Mouse (Mus musculus): ENCODE results near the gene Reln. TPM values are rescaled to one million over a fixed set of nuclear protein-coding genes. Genes with fewer than 3 reads are reported as not detected.

Gene Reln
- polyA plus RNA-seq, 1 experiment: 1.4 TPM

- TF ChIP-seq CTCF (IDR thresholded peaks at IDR 0.05; ENCODE audit: low read depth, low read length) (no peak), POLR2A (IDR thresholded peaks at IDR 0.05; ENCODE audit: insufficient read depth, low read length) (no peak), EP300 (IDR thresholded peaks at IDR 0.05; ENCODE audit: insufficient read depth, low read depth, low read length) (no peak)
- Histone ChIP-seq H3K4me3 (ENCODE audit: low read depth, low read length) (no peak overlapping the region), H3K27ac (ENCODE audit: insufficient read depth, low read length) (no peak overlapping the region), H3K9me3 (replicated peaks; ENCODE audit: control insufficient read depth, insufficient read depth, low read length, poor library complexity, severe bottlenecking) (no peaks in the 10 kb centered on the region), H3K36me3 (ENCODE audit: control insufficient read depth, insufficient read depth, low read length, poor library complexity, severe bottlenecking) (no peaks in the 10 kb centered on the region), H3K9ac (ENCODE audit: low read depth, poor library complexity, severe bottlenecking) (no peak overlapping the region), H3K27me3 (ENCODE audit: control insufficient read depth, insufficient read depth, low read length, poor library complexity, severe bottlenecking) (no peaks in the 10 kb centered on the region), H3K4me1 (ENCODE audit: control insufficient read depth, insufficient read depth, low read length) (no peaks in the 10 kb centered on the region)
Measured at GRCm38 (mm10) chr5:21948736-21949506, 395.6 kb downstream of the Reln start.

- Histone ChIP-seq H3K27me3 (ENCODE audit: control insufficient read depth, insufficient read depth, low read length, poor library complexity, severe bottlenecking) (no peaks in the 10 kb centered on the region), H3K27ac (ENCODE audit: insufficient read depth, low read length) (no peak overlapping the region), H3K9me3 (replicated peaks; ENCODE audit: control insufficient read depth, insufficient read depth, low read length, poor library complexity, severe bottlenecking) (no peaks in the 10 kb centered on the region), H3K36me3 (ENCODE audit: control insufficient read depth, insufficient read depth, low read length, poor library complexity, severe bottlenecking) (no peaks in the 10 kb centered on the region), H3K4me1 (ENCODE audit: control insufficient read depth, insufficient read depth, low read length) (no peaks in the 10 kb centered on the region), H3K9ac (ENCODE audit: low read depth, poor library complexity, severe bottlenecking) (no peak overlapping the region), H3K4me3 (ENCODE audit: low read depth, low read length) (no peak overlapping the region)
- TF ChIP-seq POLR2A (IDR thresholded peaks at IDR 0.05; ENCODE audit: insufficient read depth, low read length) (no peak), EP300 (IDR thresholded peaks at IDR 0.05; ENCODE audit: insufficient read depth, low read depth, low read length) (no peak), CTCF (IDR thresholded peaks at IDR 0.05; ENCODE audit: low read depth, low read length) (no peak)
Measured at GRCm38 (mm10) chr5:21947610-21948381, 396.7 kb downstream of the Reln start.

DNA sequence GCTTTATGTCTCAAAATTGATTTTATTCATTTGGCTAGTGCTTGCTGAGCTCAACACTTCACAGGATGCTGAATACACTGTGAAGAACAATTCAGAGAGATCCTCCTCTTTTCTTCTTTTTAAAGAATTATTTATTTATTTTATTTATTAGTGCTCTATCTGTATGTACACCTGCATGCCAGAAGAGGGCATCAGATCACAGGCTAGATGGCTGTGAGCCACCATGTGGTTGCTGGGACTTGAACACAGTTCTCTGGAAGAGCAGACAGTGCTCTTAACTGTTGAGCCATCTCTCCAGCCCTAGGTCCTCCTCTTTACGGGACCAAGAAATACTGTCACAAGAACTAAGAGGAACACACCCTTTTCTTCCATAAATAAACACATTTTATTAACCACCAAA is 399.9 kb downstream of the Reln start:
- H3K27ac ChIP-seq (ENCODE audit: insufficient read depth, low read length): no peak overlapping the region
- H3K27me3 ChIP-seq (ENCODE audit: control insufficient read depth, insufficient read depth, low read length, poor library complexity, severe bottlenecking): no peaks in the 10 kb centered on the region
- no peak overlapping the region for H3K4me3 ChIP-seq (ENCODE audit: low read depth, low read length)
- H3K4me1 ChIP-seq (ENCODE audit: control insufficient read depth, insufficient read depth, low read length): no peaks in the 10 kb centered on the region
- H3K9me3 ChIP-seq (replicated peaks; ENCODE audit: control insufficient read depth, insufficient read depth, low read length, poor library complexity, severe bottlenecking): no peaks in the 10 kb centered on the region
- no peaks in the 10 kb centered on the region for H3K36me3 ChIP-seq (ENCODE audit: control insufficient read depth, insufficient read depth, low read length, poor library complexity, severe bottlenecking)
- H3K9ac ChIP-seq (ENCODE audit: low read depth, poor library complexity, severe bottlenecking): no peak overlapping the region
- TF ChIP-seq EP300 (IDR thresholded peaks at IDR 0.05; ENCODE audit: insufficient read depth, low read depth, low read length) (no peak), CTCF (IDR thresholded peaks at IDR 0.05; ENCODE audit: low read depth, low read length) (peak; percentile 19), POLR2A (IDR thresholded peaks at IDR 0.05; ENCODE audit: insufficient read depth, low read length) (no peak)

DNA sequence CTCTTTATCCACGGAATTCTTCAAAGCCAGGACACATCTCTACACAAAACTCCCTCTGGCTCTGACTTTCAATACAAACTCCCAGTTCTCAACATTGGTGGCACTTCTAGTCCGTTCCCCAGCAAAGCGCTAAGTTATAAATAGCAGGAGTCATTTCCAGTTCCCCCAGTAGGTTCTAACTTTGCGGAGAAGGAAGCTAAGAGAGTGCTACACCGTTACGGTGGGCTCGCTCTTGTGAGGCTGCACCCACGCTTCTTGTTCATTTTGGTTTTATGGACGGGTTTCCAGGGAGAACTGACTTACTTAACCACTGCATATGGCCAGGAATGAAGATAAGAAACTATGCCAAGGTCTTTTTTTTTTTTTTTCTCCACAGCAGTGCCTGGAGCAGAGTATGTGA is 405.1 kb downstream of the Reln start:
- Histone ChIP-seq H3K9me3 (replicated peaks; ENCODE audit: control insufficient read depth, insufficient read depth, low read length, poor library complexity, severe bottlenecking) (no peaks in the 10 kb centered on the region), H3K9ac (ENCODE audit: low read depth, poor library complexity, severe bottlenecking) (no peak overlapping the region)
- TF ChIP-seq EP300 (IDR thresholded peaks at IDR 0.05; ENCODE audit: insufficient read depth, low read depth, low read length): no peak
- no peak for TF ChIP-seq POLR2A (IDR thresholded peaks at IDR 0.05; ENCODE audit: insufficient read depth, low read length)
- no peak for TF ChIP-seq CTCF (IDR thresholded peaks at IDR 0.05; ENCODE audit: low read depth, low read length)

DNA sequence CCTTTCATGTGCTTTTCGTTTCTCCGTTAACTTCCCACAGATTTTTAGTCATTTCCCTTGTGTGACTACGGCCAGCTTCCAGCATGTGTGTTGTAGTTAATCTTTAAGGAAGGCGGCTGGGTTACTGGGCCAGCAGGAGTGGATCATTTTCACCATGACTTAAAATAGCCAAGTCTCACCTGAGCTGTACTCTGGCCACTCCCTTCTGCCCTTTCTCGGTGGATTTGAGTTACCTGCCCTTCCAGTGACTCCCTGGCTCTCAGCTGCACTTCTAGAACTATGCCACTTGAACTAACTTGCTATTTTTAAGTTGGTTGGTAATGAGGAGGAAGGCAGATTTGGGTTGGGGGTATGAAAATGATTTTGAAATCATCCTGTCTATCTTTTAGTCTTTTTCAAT is 406.4 kb downstream of the Reln start:
- Histone ChIP-seq H3K9ac (ENCODE audit: low read depth, poor library complexity, severe bottlenecking) (no peak overlapping the region), H3K27me3 (ENCODE audit: control insufficient read depth, insufficient read depth, low read length, poor library complexity, severe bottlenecking) (no peaks in the 10 kb centered on the region), H3K4me1 (ENCODE audit: control insufficient read depth, insufficient read depth, low read length) (no peaks in the 10 kb centered on the region), H3K9me3 (replicated peaks; ENCODE audit: control insufficient read depth, insufficient read depth, low read length, poor library complexity, severe bottlenecking) (no peaks in the 10 kb centered on the region), H3K36me3 (ENCODE audit: control insufficient read depth, insufficient read depth, low read length, poor library complexity, severe bottlenecking) (no peaks in the 10 kb centered on the region), H3K4me3 (ENCODE audit: low read depth, low read length) (no peak overlapping the region), H3K27ac (ENCODE audit: insufficient read depth, low read length) (no peak overlapping the region)
- TF ChIP-seq EP300 (IDR thresholded peaks at IDR 0.05; ENCODE audit: insufficient read depth, low read depth, low read length) (no peak), CTCF (IDR thresholded peaks at IDR 0.05; ENCODE audit: low read depth, low read length) (no peak), POLR2A (IDR thresholded peaks at IDR 0.05; ENCODE audit: insufficient read depth, low read length) (no peak)

More for the DNA sequence above, 405.1 kb downstream of the Reln start:
- H3K4me3 ChIP-seq (ENCODE audit: low read depth, low read length): no peak overlapping the region
- no peak overlapping the region for H3K27ac ChIP-seq (ENCODE audit: insufficient read depth, low read length)
- no peaks in the 10 kb centered on the region for H3K4me1 ChIP-seq (ENCODE audit: control insufficient read depth, insufficient read depth, low read length)
- H3K27me3 ChIP-seq (ENCODE audit: control insufficient read depth, insufficient read depth, low read length, poor library complexity, severe bottlenecking): no peaks in the 10 kb centered on the region
- H3K36me3 ChIP-seq (ENCODE audit: control insufficient read depth, insufficient read depth, low read length, poor library complexity, severe bottlenecking): no peaks in the 10 kb centered on the region

DNA sequence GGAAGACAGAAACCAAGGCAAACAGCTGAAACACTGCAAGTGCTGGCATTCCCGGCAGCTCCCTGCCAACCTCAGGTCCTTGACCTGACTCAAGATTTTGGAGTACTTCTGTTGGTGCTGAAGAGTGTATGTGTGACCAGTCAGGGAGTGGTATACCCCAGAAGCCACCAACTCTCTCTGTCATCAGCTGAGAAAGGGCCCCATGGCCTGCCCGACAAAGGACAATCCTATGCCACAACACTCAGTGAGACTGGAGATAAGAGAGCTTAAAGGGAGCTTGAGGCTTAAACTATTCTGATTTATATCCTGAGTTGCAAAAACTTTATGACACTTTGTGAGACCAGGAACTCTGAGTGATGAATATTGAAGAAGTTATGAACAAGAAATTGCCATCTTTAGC is 407.9 kb downstream of the Reln start:
- no peaks in the 10 kb centered on the region for H3K27me3 ChIP-seq (ENCODE audit: control insufficient read depth, insufficient read depth, low read length, poor library complexity, severe bottlenecking)
- no peak overlapping the region for H3K9ac ChIP-seq (ENCODE audit: low read depth, poor library complexity, severe bottlenecking)
- no peaks in the 10 kb centered on the region for H3K9me3 ChIP-seq (replicated peaks; ENCODE audit: control insufficient read depth, insufficient read depth, low read length, poor library complexity, severe bottlenecking)
- no peak overlapping the region for H3K4me3 ChIP-seq (ENCODE audit: low read depth, low read length)
- TF ChIP-seq CTCF (IDR thresholded peaks at IDR 0.05; ENCODE audit: low read depth, low read length): no peak
- TF ChIP-seq EP300 (IDR thresholded peaks at IDR 0.05; ENCODE audit: insufficient read depth, low read depth, low read length): no peak
- TF ChIP-seq POLR2A (IDR thresholded peaks at IDR 0.05; ENCODE audit: insufficient read depth, low read length): no peak
- H3K36me3 ChIP-seq (ENCODE audit: control insufficient read depth, insufficient read depth, low read length, poor library complexity, severe bottlenecking): no peaks in the 10 kb centered on the region
- no peaks in the 10 kb centered on the region for H3K4me1 ChIP-seq (ENCODE audit: control insufficient read depth, insufficient read depth, low read length)
- no peak overlapping the region for H3K27ac ChIP-seq (ENCODE audit: insufficient read depth, low read length)

Data from ES-Bruce4 (cell line).